Comparison of ENCODE assay signal across 13 mouse cellular contexts in the genomic region with DNA sequence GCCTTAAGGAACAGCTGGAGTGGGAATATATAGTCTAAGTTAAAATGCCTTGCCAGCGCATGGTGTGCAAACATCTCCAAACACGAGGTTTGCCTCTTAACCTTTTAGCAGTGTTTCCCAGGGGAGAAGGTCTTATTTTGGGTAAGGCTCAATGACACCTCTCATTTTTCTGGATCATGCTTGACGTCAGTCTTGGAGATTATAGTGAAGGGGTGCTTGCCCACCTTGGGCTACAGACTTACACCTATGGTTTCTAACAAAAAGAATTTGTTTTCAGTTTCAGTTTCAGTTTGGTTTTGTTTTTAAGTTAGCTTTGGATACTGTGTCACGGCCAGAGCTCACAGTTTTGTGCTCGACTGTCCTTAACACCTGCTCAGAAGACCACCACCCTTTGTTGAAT. TPM values are rescaled to one million over a fixed set of nuclear protein-coding genes. Genes with fewer than 3 reads are reported as not detected.
DNase-seq lines count a peak whose midpoint lies in the region; ATAC-seq and TF ChIP-seq lines count a peak whose summit lies in the region.
"Had no signal": no experiment of that assay in that cellular context is flagged by ENCODE, and none has a peak within 500 bp of the region (broad histone marks: within the 10 kb centered on the region; RNA-seq: fewer than 3 reads in every experiment).

No protein-coding gene starts in this region.

- 67% methylated on average over 5 of the region's 5 CpGs for WGBS in hindbrain, embryonic 14.5 days
- 68% methylated on average over 5 of the region's 5 CpGs for WGBS in hindbrain, embryonic 11.5 days
- WGBS in neural tube, embryonic 13.5 days = 62% methylated on average over 5 of the region's 5 CpGs
- WGBS in hindbrain, postnatal 0 days = 58% methylated on average over 5 of the region's 5 CpGs
- WGBS in stomach, postnatal 0 days = 41% methylated on average over 5 of the region's 5 CpGs

- no peak for TF ChIP-seq CTCF in hindbrain, postnatal 0 days (IDR thresholded peaks at IDR 0.05; ENCODE audit: low read depth)
- TF ChIP-seq CTCF in stomach, postnatal 0 days (IDR thresholded peaks at IDR 0.05; ENCODE audit: low read depth) = no peak

- ATAC-seq in hindbrain, embryonic 14.5 days (ENCODE audit: low FRiP score) = no peak
- ATAC-seq in hindbrain, embryonic 11.5 days (ENCODE audit: low FRiP score) = no peak
- no peak for ATAC-seq in neural tube, embryonic 13.5 days (ENCODE audit: low read depth)
- no peak for ATAC-seq in hindbrain, postnatal 0 days
- ATAC-seq in stomach, postnatal 0 days (ENCODE audit: low FRiP score, low TSS enrichment) = no peak

- peak overlapping the region; percentile 76; the same call in 1 of the 2 replicates for H3K4me2 ChIP-seq in hindbrain, embryonic 14.5 days (replicated peaks)
- no peak overlapping the region for H3K4me2 ChIP-seq in hindbrain, embryonic 11.5 days (replicated peaks; ENCODE audit: low read depth, low read length)
- peak overlapping the region; percentile 66; the same call in 1 of the 2 replicates for H3K4me2 ChIP-seq in neural tube, embryonic 13.5 days
- H3K4me2 ChIP-seq in hindbrain, postnatal 0 days (ENCODE audit: low read depth, low read length) = peak overlapping the region; percentile 79
- peak overlapping the region; percentile 32 for H3K4me2 ChIP-seq in stomach, postnatal 0 days (replicated peaks; ENCODE audit: low read depth)
- H3K4me2 ChIP-seq: liver, embryonic 13.5 days had no signal

- peaks cover 53% of the 10 kb centered on the region for H3K4me1 ChIP-seq in hindbrain, embryonic 14.5 days (replicated peaks; ENCODE audit: control insufficient read depth, insufficient read depth, low read length)
- H3K4me1 ChIP-seq in hindbrain, embryonic 11.5 days (replicated peaks; ENCODE audit: control insufficient read depth, insufficient read depth, low read length) = peaks cover 3% of the 10 kb centered on the region; the same call in 1 of the 2 replicates
- H3K4me1 ChIP-seq in neural tube, embryonic 13.5 days (replicated peaks) = peaks cover 49% of the 10 kb centered on the region
- H3K4me1 ChIP-seq in hindbrain, postnatal 0 days (ENCODE audit: insufficient read depth, low read length) = peaks cover 14% of the 10 kb centered on the region
- no peaks in the 10 kb centered on the region; the same call in 1 of the 2 replicates for H3K4me1 ChIP-seq in stomach, postnatal 0 days (replicated peaks; ENCODE audit: control insufficient read depth, insufficient read depth)

- no peak overlapping the region for H3K4me3 ChIP-seq in hindbrain, embryonic 14.5 days (replicated peaks; ENCODE audit: low read length)
- no peak overlapping the region for H3K4me3 ChIP-seq in hindbrain, embryonic 11.5 days (ENCODE audit: low read depth, low read length)
- no peak overlapping the region for H3K4me3 ChIP-seq in neural tube, embryonic 13.5 days
- no peak overlapping the region for H3K4me3 ChIP-seq in hindbrain, postnatal 0 days (ENCODE audit: low read length)
- 0 out of 2 replicates have a peak overlapping the region, but pooled peaks have one; percentile 10 for H3K4me3 ChIP-seq in stomach, postnatal 0 days (ENCODE audit: low read depth, low read length)
- H3K4me3 ChIP-seq: erythroblast, embryonic 14.5 days; liver, embryonic 13.5 days had no signal

- no peak overlapping the region for H3K27ac ChIP-seq in hindbrain, embryonic 14.5 days
- no peak overlapping the region for H3K27ac ChIP-seq in hindbrain, embryonic 11.5 days (ENCODE audit: low read depth, low read length)
- H3K27ac ChIP-seq in neural tube, embryonic 13.5 days (replicated peaks) = no peak overlapping the region
- no peak overlapping the region for H3K27ac ChIP-seq in hindbrain, postnatal 0 days
- H3K27ac ChIP-seq in stomach, postnatal 0 days (replicated peaks) = no peak overlapping the region
- H3K27ac ChIP-seq: liver, embryonic 13.5 days had no signal

- no peaks in the 10 kb centered on the region for H3K27me3 ChIP-seq in hindbrain, embryonic 14.5 days (ENCODE audit: control insufficient read depth, insufficient read depth, low read length)
- no peaks in the 10 kb centered on the region for H3K27me3 ChIP-seq in hindbrain, embryonic 11.5 days (ENCODE audit: control insufficient read depth, insufficient read depth, low read length)
- no peaks in the 10 kb centered on the region for H3K27me3 ChIP-seq in neural tube, embryonic 13.5 days
- no peaks in the 10 kb centered on the region for H3K27me3 ChIP-seq in hindbrain, postnatal 0 days (ENCODE audit: insufficient read depth, low read length)
- 0 out of 2 replicates have a peak, but pooled peaks cover 2% of the 10 kb centered on the region for H3K27me3 ChIP-seq in stomach, postnatal 0 days (ENCODE audit: control insufficient read depth, insufficient read depth, low read length)

- no peaks in the 10 kb centered on the region for H3K9me3 ChIP-seq in hindbrain, embryonic 14.5 days (ENCODE audit: control insufficient read depth, low read length)
- H3K9me3 ChIP-seq in hindbrain, embryonic 11.5 days (ENCODE audit: control insufficient read depth, low read length) = no peaks in the 10 kb centered on the region
- H3K9me3 ChIP-seq in neural tube, embryonic 13.5 days = no peaks in the 10 kb centered on the region
- no peaks in the 10 kb centered on the region for H3K9me3 ChIP-seq in hindbrain, postnatal 0 days (ENCODE audit: low read length)
- H3K9me3 ChIP-seq in stomach, postnatal 0 days (ENCODE audit: control insufficient read depth, low read length) = no peaks in the 10 kb centered on the region
- H3K9me3 ChIP-seq: liver, embryonic 13.5 days had no signal

- peaks cover 14% of the 10 kb centered on the region for H3K36me3 ChIP-seq in hindbrain, embryonic 14.5 days (replicated peaks; ENCODE audit: control insufficient read depth, insufficient read depth)
- no peaks in the 10 kb centered on the region for H3K36me3 ChIP-seq in hindbrain, embryonic 11.5 days (ENCODE audit: control insufficient read depth, insufficient read depth, low read length)
- H3K36me3 ChIP-seq in neural tube, embryonic 13.5 days = peaks cover 19% of the 10 kb centered on the region
- peaks cover 12% of the 10 kb centered on the region; the same call in 1 of the 2 replicates for H3K36me3 ChIP-seq in hindbrain, postnatal 0 days (ENCODE audit: insufficient read depth, low read length)
- no peaks in the 10 kb centered on the region for H3K36me3 ChIP-seq in stomach, postnatal 0 days (ENCODE audit: control insufficient read depth, insufficient read depth, low read length)
- H3K36me3 ChIP-seq: liver, embryonic 13.5 days had no signal

- H3K9ac ChIP-seq in hindbrain, embryonic 14.5 days = peak overlapping the region; percentile 30; the same call in 1 of the 2 replicates
- no peak overlapping the region for H3K9ac ChIP-seq in hindbrain, embryonic 11.5 days (ENCODE audit: low read depth, low read length)
- H3K9ac ChIP-seq in neural tube, embryonic 13.5 days = no peak overlapping the region
- peak overlapping the region; percentile 17; the same call in 1 of the 2 replicates for H3K9ac ChIP-seq in hindbrain, postnatal 0 days (replicated peaks; ENCODE audit: low read length)
- no peak overlapping the region for H3K9ac ChIP-seq in stomach, postnatal 0 days (ENCODE audit: low read length)
- H3K9ac ChIP-seq: liver, embryonic 13.5 days had no signal

- TF ChIP-seq EP300 in stomach, postnatal 0 days (optimal IDR thresholded peaks at IDR 0.05) = no peak

- DNase-seq in hindbrain, embryonic 14.5 days (ENCODE audit: low spot score) = no peak
- DNase-seq in hindbrain, embryonic 11.5 days (ENCODE audit: low spot score) = no peak
- no peak for DNase-seq in neural tube, embryonic 10.5 days (ENCODE audit: extremely low spot score, low spot score)
- no peak for DNase-seq in hindbrain, postnatal 0 days (ENCODE audit: low spot score)
- DNase-seq in stomach, postnatal 0 days (ENCODE audit: low spot score) = no peak
- no peak for DNase-seq in urinary bladder, postnatal 36 days (ENCODE audit: low spot score in 2 of 2)
- no peak for DNase-seq in left cerebral cortex, adult 9 months (ENCODE audit: low spot score in 2 of 2)
- DNase-seq: adrenal gland, adult 2 months; cerebellum, postnatal 10 days; kidney, postnatal 36 days; liver, embryonic 13.5 days had no signal

RNA-seq across cellular contexts. Expression of a gene that starts 3.8 kb away (rescaled TPM):
- 28.4 and 31.6 TPM in 2 replicates for polyA plus RNA-seq in hindbrain, embryonic 14.5 days (2014; fragmentation: Nextera tagmentation; extraction: Ambion mirVana)
- polyA plus RNA-seq in hindbrain, embryonic 11.5 days (2014; fragmentation: Nextera tagmentation; extraction: Ambion mirVana) = 13.3 and 14.9 TPM in 2 replicates
- polyA plus RNA-seq in neural tube, embryonic 13.5 days (2015; fragmentation: Nextera tagmentation; extraction: Ambion mirVana) = 14.7 and 15.2 TPM in 2 replicates
- 59.5 and 60.3 TPM in 2 replicates for total RNA-seq in hindbrain, postnatal 0 days (2014; rRNA removed)
- polyA plus RNA-seq in hindbrain, postnatal 0 days (2015; fragmentation: Nextera tagmentation; extraction: Ambion mirVana) = 14.5 and 15.0 TPM in 2 replicates
- polyA plus RNA-seq in stomach, postnatal 0 days (2015; fragmentation: Nextera tagmentation; extraction: Ambion mirVana) = 0.93 and 1.1 TPM in 2 replicates

Comparison
In these comparisons a context has a peak if more than half of its experiments do, and no peak if none do; other contexts are left out.
1. H3K9ac ChIP-seq: peak in hindbrain, embryonic 14.5 days (single experiment) and hindbrain, postnatal 0 days (single experiment); none in hindbrain, embryonic 11.5 days (single experiment), neural tube, embryonic 13.5 days (single experiment) and stomach, postnatal 0 days (single experiment).